Mouse (Mus musculus) spleen, adult 2 months (tissue): ENCODE results near the gene Dnajc5. TPM values are rescaled to one million over a fixed set of nuclear protein-coding genes. Genes with fewer than 3 reads are reported as not detected.

Experiments used
- DNase-seq, 2 experiments: peaks; one replicate each; pipeline versions ENCODE4 v3.0.0 to v3.0.0-alpha.2; 2012 to 2021; ENCODE audit warnings: low spot score in 2 of 2, low read depth in 1 of 2
- H3K27ac ChIP-seq: fragments of 200-500 bp; 2 replicates; pipeline ENCODE4 v1.5.1; 2012; ENCODE audit warnings: low read length, inconsistent platforms; ENCODE audit not compliant: insufficient read depth
- H3K27me3 ChIP-seq: fragments of 200-500 bp; 2 replicates; pipeline ENCODE4 v1.6.1; 2012; ENCODE audit warnings: mild to moderate bottlenecking, moderate library complexity, low read length, inconsistent platforms; ENCODE audit not compliant: control insufficient read depth, insufficient read depth
- H3K36me3 ChIP-seq: fragments of 200-500 bp; 2 replicates; pipeline ENCODE4 v1.6.1; 2012; ENCODE audit warnings: mild to moderate bottlenecking, low read length, inconsistent platforms; ENCODE audit not compliant: control insufficient read depth, insufficient read depth
- H3K4me1 ChIP-seq: fragments of 200-500 bp; 2 replicates; pipeline ENCODE4 v1.6.1; 2011; ENCODE audit warnings: inconsistent platforms; ENCODE audit not compliant: control insufficient read depth, insufficient read depth, insufficient read length
- H3K4me3 ChIP-seq: fragments of 200-500 bp; 2 replicates; pipeline ENCODE4 v1.5.1; 2011; ENCODE audit warnings: mild to moderate bottlenecking, inconsistent platforms; ENCODE audit not compliant: insufficient read depth, insufficient read length; ENCODE audit errors: extremely low read depth
- CTCF ChIP-seq: fragments of 200-500 bp; IDR thresholded peaks from 2 replicates; pipeline ENCODE4 v1.5.1; 2011; ENCODE audit warnings: mild to moderate bottlenecking, inconsistent platforms; ENCODE audit not compliant: insufficient read depth, insufficient read length, insufficient replicate concordance; ENCODE audit errors: extremely low read depth
- POLR2A ChIP-seq: fragments of 200-500 bp; IDR thresholded peaks from 2 replicates; pipeline ENCODE4 v1.6.1; 2011; ENCODE audit warnings: low read depth, low read length, inconsistent platforms
- WGBS: fragments of 180-500 bp; shearing (Covaris S2); methylation state at CpG from one replicate; pipeline ENCODE4 v1.1.7; 2018; 5-methylcytosine and 5-hydroxymethylcytosine counted together
- polyA plus RNA-seq: library from polyadenylated mRNA; depleted of rRNA; stranded (reverse); fragments of >200 nt; gene quantifications from 2 replicates; pipeline ENCODE4 v1.2.3, GENCODE M21; 2012

The Dnajc5 gene
- polyA plus RNA-seq, 1 experiment: 54.4 TPM

GRCm38 (mm10) chr2:181589011-181589731, 68.9 kb downstream of the Dnajc5 start:
- H3K4me3 ChIP-seq: no peak overlapping the region
- H3K36me3 ChIP-seq: peaks cover 15% of the 10 kb centered on the region

GRCm38 (mm10) chr2:181589732-181590105, 69.4 kb downstream of the Dnajc5 start:
- H3K27ac ChIP-seq: no peak overlapping the region
- H3K4me1 ChIP-seq: peaks cover 9% of the 10 kb centered on the region; the same call in 1 of the 2 replicates
- no peak for DNase-seq
- WGBS: 92% methylated on average over 9 of the region's 9 CpGs
- TF ChIP-seq POLR2A: no peak
- TF ChIP-seq CTCF: no peak
- H3K36me3 ChIP-seq: peaks cover 14% of the 10 kb centered on the region
- H3K27me3 ChIP-seq: no peaks in the 10 kb centered on the region
- no peak overlapping the region for H3K4me3 ChIP-seq

More at GRCm38 (mm10) chr2:181589011-181589731, 68.9 kb downstream of the Dnajc5 start:
- no peaks in the 10 kb centered on the region for H3K27me3 ChIP-seq
- WGBS: 93% methylated on average over 10 of the region's 10 CpGs
- no peak overlapping the region for H3K27ac ChIP-seq
- peaks cover 9% of the 10 kb centered on the region; the same call in 1 of the 2 replicates for H3K4me1 ChIP-seq
- no peak for DNase-seq
- no peak for TF ChIP-seq CTCF
- no peak for TF ChIP-seq POLR2A

GRCm38 (mm10) chr2:181590471-181590870, 70.2 kb downstream of the Dnajc5 start:
- Histone ChIP-seq H3K27me3 (no peaks in the 10 kb centered on the region), H3K4me3 (no peak overlapping the region), H3K36me3 (peaks cover 13% of the 10 kb centered on the region), H3K4me1 (peaks cover 9% of the 10 kb centered on the region; the same call in 1 of the 2 replicates), H3K27ac (no peak overlapping the region)
- WGBS: 94% methylated on average over 5 of the region's 5 CpGs
- no peak for TF ChIP-seq POLR2A
- no peak for TF ChIP-seq CTCF
- no peak for DNase-seq

- TF ChIP-seq CTCF: no peak
- TF ChIP-seq POLR2A: no peak
- H3K4me3 ChIP-seq: peak within 1 kb of the TSS; percentile 66
- H3K4me1 ChIP-seq: peaks cover 9% of the 10 kb centered on the region; the same call in 1 of the 2 replicates
- WGBS: 5% methylated on average over 5 of the region's 5 CpGs
- peak within 1 kb of the TSS; percentile 79 for H3K27ac ChIP-seq
- peak in 1 of 2 experiments; percentile 27 for DNase-seq
- H3K27me3 ChIP-seq: no peaks in the 10 kb centered on the region
- H3K36me3 ChIP-seq: peaks cover 5% of the 10 kb centered on the region
These were observed 71.3 kb downstream of the Dnajc5 start, which contains the start of gene Prpf6 for GRCm38 (mm10) chr2:181591528-181592085. TSS of gene Prpf6 (plus strand) at chr2:181591868.

GRCm38 (mm10) chr2:181592231-181593041, 72.2 kb downstream of the Dnajc5 start, which contains the start of gene Zfp512b:
TSS of gene Zfp512b (minus strand) at chr2:181592803.
- Histone ChIP-seq H3K27ac (peak within 1 kb of the TSS; percentile 79), H3K36me3 (peaks cover 4% of the 10 kb centered on the region), H3K27me3 (no peaks in the 10 kb centered on the region), H3K4me3 (peak within 1 kb of the TSS; percentile 66), H3K4me1 (peaks cover 9% of the 10 kb centered on the region; the same call in 1 of the 2 replicates)
- 1% methylated on average over 85 of the region's 97 CpGs for WGBS
- TF ChIP-seq POLR2A (peak; percentile 4; the same call in 1 of the 2 replicates), CTCF (no peak)
- DNase-seq: peak in 1 of 2 experiments; percentile 66

- no peaks in the 10 kb centered on the region for H3K27me3 ChIP-seq
- H3K36me3 ChIP-seq: no peaks in the 10 kb centered on the region; the same call in 1 of the 2 replicates
- TF ChIP-seq POLR2A (no peak), CTCF (no peak)
- H3K4me3 ChIP-seq: peak overlapping the region; percentile 66
- H3K27ac ChIP-seq: peak overlapping the region; percentile 79
- no peak for DNase-seq
- WGBS: 9% methylated on average over 6 of the region's 6 CpGs
- peaks cover 9% of the 10 kb centered on the region; the same call in 1 of the 2 replicates for H3K4me1 ChIP-seq
These were observed 72.7 kb downstream of the Dnajc5 start for GRCm38 (mm10) chr2:181593042-181593421.
